8 mouse cellular contexts compared by ENCODE assay signal in the genomic region with DNA sequence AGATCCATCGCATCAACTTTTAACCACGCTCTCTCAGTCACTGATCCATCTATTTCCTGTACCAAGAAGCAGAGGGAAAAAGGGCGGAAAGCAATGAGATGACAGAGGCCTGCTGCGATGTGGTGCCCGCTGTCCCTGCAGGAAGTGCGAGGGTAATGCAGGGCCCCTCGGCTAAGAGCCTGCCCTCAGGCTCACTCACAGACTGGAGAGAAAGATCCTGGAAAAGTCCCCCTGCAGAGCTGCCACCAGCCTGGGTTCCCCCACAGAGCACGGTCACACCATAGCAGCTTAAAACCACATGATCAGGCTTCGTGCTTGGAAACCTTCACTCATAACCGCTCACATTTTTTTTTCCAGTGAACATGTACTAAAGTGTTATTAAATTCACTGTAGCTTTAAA. TPM values are rescaled to one million over a fixed set of nuclear protein-coding genes. Genes with fewer than 3 reads are reported as not detected.
DNase-seq lines count a peak whose midpoint lies in the region; ATAC-seq lines count a peak whose summit lies in the region.

No protein-coding gene starts in this region.

- DNase-seq in lung, adult 18-20 months: no peak
- peak; percentile 37 for DNase-seq in induced T-regulatory cell, adult 2 months (ENCODE audit: low read depth)
- DNase-seq in urinary bladder, postnatal 4 days (ENCODE audit: low spot score in 2 of 2): no peak
- DNase-seq in cerebellum, postnatal 36 days: no peak
- DNase-seq in frontal cortex, postnatal 10 days (ENCODE audit: low spot score in 2 of 2): no peak

- H3K36me3 ChIP-seq in lung, embryonic 15.5 days: peaks cover 4% of the 10 kb centered on the region; the same call in 1 of the 2 replicates
- H3K36me3 ChIP-seq in embryonic facial prominence, embryonic 13.5 days: peaks cover 21% of the 10 kb centered on the region
- peaks cover 27% of the 10 kb centered on the region for H3K36me3 ChIP-seq in neural tube, embryonic 13.5 days

- H3K4me2 ChIP-seq in lung, embryonic 15.5 days: no peak overlapping the region
- no peak overlapping the region for H3K4me2 ChIP-seq in embryonic facial prominence, embryonic 13.5 days
- 0 out of 2 replicates have a peak overlapping the region, but pooled peaks have one; percentile 11 for H3K4me2 ChIP-seq in neural tube, embryonic 13.5 days

- peak; percentile 46; the same call in 1 of the 2 replicates for ATAC-seq in lung, embryonic 15.5 days (ENCODE audit: borderline replicate concordance, extremely low read depth, low FRiP score, low TSS enrichment)
- ATAC-seq in embryonic facial prominence, embryonic 13.5 days (ENCODE audit: insufficient number of reproducible peaks, insufficient read depth, low FRiP score, low TSS enrichment, low read depth): peak; percentile 29; the same call in 1 of the 2 replicates
- no peak for ATAC-seq in neural tube, embryonic 13.5 days (ENCODE audit: low read depth)

- H3K9ac ChIP-seq in lung, embryonic 15.5 days: no peak overlapping the region
- no peak overlapping the region for H3K9ac ChIP-seq in embryonic facial prominence, embryonic 13.5 days
- no peak overlapping the region for H3K9ac ChIP-seq in neural tube, embryonic 13.5 days

- H3K27me3 ChIP-seq in lung, embryonic 15.5 days: no peaks in the 10 kb centered on the region
- no peaks in the 10 kb centered on the region for H3K27me3 ChIP-seq in embryonic facial prominence, embryonic 13.5 days
- no peaks in the 10 kb centered on the region for H3K27me3 ChIP-seq in neural tube, embryonic 13.5 days

- H3K4me3 ChIP-seq in lung, embryonic 15.5 days: no peak overlapping the region
- H3K4me3 ChIP-seq in embryonic facial prominence, embryonic 13.5 days: no peak overlapping the region
- no peak overlapping the region for H3K4me3 ChIP-seq in neural tube, embryonic 13.5 days

- peaks cover 24% of the 10 kb centered on the region for H3K4me1 ChIP-seq in lung, embryonic 15.5 days
- peaks cover 32% of the 10 kb centered on the region for H3K4me1 ChIP-seq in embryonic facial prominence, embryonic 13.5 days
- peaks cover 51% of the 10 kb centered on the region for H3K4me1 ChIP-seq in neural tube, embryonic 13.5 days (replicated peaks)

- peak overlapping the region; percentile 60; the same call in 1 of the 2 replicates for H3K27ac ChIP-seq in lung, embryonic 15.5 days
- H3K27ac ChIP-seq in embryonic facial prominence, embryonic 13.5 days: peak overlapping the region; percentile 82
- peak overlapping the region; percentile 78 for H3K27ac ChIP-seq in neural tube, embryonic 13.5 days (replicated peaks)

- H3K9me3 ChIP-seq in lung, embryonic 15.5 days: no peaks in the 10 kb centered on the region
- H3K9me3 ChIP-seq in embryonic facial prominence, embryonic 13.5 days: no peaks in the 10 kb centered on the region
- no peaks in the 10 kb centered on the region for H3K9me3 ChIP-seq in neural tube, embryonic 13.5 days

- WGBS in lung, embryonic 15.5 days: 22% methylated on average over 10 of the region's 10 CpGs
- WGBS in embryonic facial prominence, embryonic 13.5 days: 14% methylated on average over 10 of the region's 10 CpGs
- WGBS in neural tube, embryonic 13.5 days: 28% methylated on average over 10 of the region's 10 CpGs

RNA-seq across cellular contexts. Expression of a gene that starts 25.7 kb away (rescaled TPM):
- 38.4 and 45.7 TPM in 2 replicates for polyA plus RNA-seq in lung, embryonic 15.5 days (2015; fragmentation: Nextera tagmentation; extraction: Ambion mirVana)
- polyA plus RNA-seq in embryonic facial prominence, embryonic 13.5 days (2015; fragmentation: Nextera tagmentation; extraction: Ambion mirVana): 46.4 and 53.9 TPM in 2 replicates
- polyA plus RNA-seq in neural tube, embryonic 13.5 days (2015; fragmentation: Nextera tagmentation; extraction: Ambion mirVana): 67.3 and 68.3 TPM in 2 replicates
